Mouse (Mus musculus) heart, embryonic 12.5 days (tissue): Measurements from ENCODE around the gene Trp53i11. TPM values are rescaled to one million over a fixed set of nuclear protein-coding genes. Genes with fewer than 3 reads are reported as not detected.

Experiments
- ATAC-seq: fragments of 200-750 bp; cut with Nextera tagmentation; 2 replicates; pipeline ENCODE4 v1.8.0; 2017; ENCODE audit warnings: moderate TSS enrichment, moderate library complexity; ENCODE audit not compliant: insufficient number of reproducible peaks, low FRiP score
- H3K27ac ChIP-seq: fragments of 300-500 bp; sonication (generic); 2 replicates; pipeline ENCODE4 v1.5.1; 2016; ENCODE audit warnings: mild to moderate bottlenecking, moderate library complexity; ENCODE audit not compliant: poor library complexity, severe bottlenecking
- H3K27me3 ChIP-seq: fragments of 300-500 bp; sonication (generic); replicated peaks from 2 replicates; pipeline ENCODE4 v1.6.1; 2016; ENCODE audit warnings: mild to moderate bottlenecking, moderate library complexity
- H3K36me3 ChIP-seq: fragments of 300-500 bp; sonication (generic); 2 replicates; pipeline ENCODE4 v1.6.1; 2016; ENCODE audit warnings: mild to moderate bottlenecking, moderate library complexity
- H3K4me1 ChIP-seq: fragments of 300-500 bp; sonication (generic); replicated peaks from 2 replicates; pipeline ENCODE4 v1.6.1; 2016; ENCODE audit warnings: mild to moderate bottlenecking
- H3K4me2 ChIP-seq: fragments of 300-500 bp; sonication (generic); 2 replicates; pipeline ENCODE4 v1.6.1; 2016; ENCODE audit warnings: mild to moderate bottlenecking, moderate library complexity
- H3K4me3 ChIP-seq: fragments of 300-500 bp; sonication (generic); 2 replicates; pipeline ENCODE4 v1.5.1; 2016; ENCODE audit warnings: mild to moderate bottlenecking
- H3K9ac ChIP-seq: fragments of 300-500 bp; sonication (generic); 2 replicates; pipeline ENCODE4 v1.6.1; 2016; ENCODE audit warnings: mild to moderate bottlenecking, moderate library complexity
- H3K9me3 ChIP-seq: fragments of 300-500 bp; sonication (generic); replicated peaks from 2 replicates; pipeline ENCODE4 v1.6.1; 2016; ENCODE audit warnings: mild to moderate bottlenecking, moderate library complexity
- WGBS: fragments of 180-500 bp; shearing (Covaris S2); methylation state at CpG from one replicate; pipeline ENCODE4 v1.1.7; 2016; 5-methylcytosine and 5-hydroxymethylcytosine counted together
- polyA plus RNA-seq: library from polyadenylated mRNA; unstranded; fragments of >200 nt; fragmentation: Nextera tagmentation; extraction: Ambion mirVana; gene quantifications from 2 replicates; pipeline ENCODE4 v1.2.1, GENCODE M21; 2016

Trp53i11 gene
- 25.2 and 26.7 TPM in 2 replicates for polyA plus RNA-seq

GRCm38 (mm10) chr2:93187323-93187996, at the start of gene Trp53i11:
Gene Trp53i11, plus strand, starts transcription at chr2:93187548.
- H3K36me3 ChIP-seq = no peaks in the 10 kb centered on the region
- peak within 1 kb of the TSS; percentile 81 for H3K9ac ChIP-seq
- no peaks in the 10 kb centered on the region for H3K9me3 ChIP-seq
- H3K4me1 ChIP-seq = peaks cover 32% of the 10 kb centered on the region
- peak within 1 kb of the TSS; percentile 75 for H3K4me3 ChIP-seq
- 0% methylated on average over 64 of the region's 69 CpGs for WGBS
- H3K27me3 ChIP-seq = peaks cover 33% of the 10 kb centered on the region
- peak within 1 kb of the TSS; percentile 98 for H3K4me2 ChIP-seq
- ATAC-seq = peak; percentile 84
- H3K27ac ChIP-seq = peak within 1 kb of the TSS; percentile 49; the same call in 1 of the 2 replicates

- no peak overlapping the region for H3K4me2 ChIP-seq
- no peak overlapping the region for H3K27ac ChIP-seq
- no peaks in the 10 kb centered on the region for H3K27me3 ChIP-seq
- no peaks in the 10 kb centered on the region for H3K9me3 ChIP-seq
- H3K4me1 ChIP-seq = peaks cover 15% of the 10 kb centered on the region
- 81% methylated on average over 7 of the region's 7 CpGs for WGBS
- H3K36me3 ChIP-seq = no peaks in the 10 kb centered on the region
- H3K4me3 ChIP-seq = no peak overlapping the region
- ATAC-seq = no peak
- no peak overlapping the region for H3K9ac ChIP-seq
Measured at GRCm38 (mm10) chr2:93139476-93139875, 47.9 kb upstream of the Trp53i11 start.

GRCm38 (mm10) chr2:93141329-93141728, 46.0 kb upstream of the Trp53i11 start:
- Histone ChIP-seq H3K9me3 (no peaks in the 10 kb centered on the region), H3K9ac (no peak overlapping the region), H3K36me3 (no peaks in the 10 kb centered on the region), H3K4me2 (no peak overlapping the region), H3K27me3 (no peaks in the 10 kb centered on the region), H3K4me1 (peaks cover 6% of the 10 kb centered on the region), H3K27ac (no peak overlapping the region), H3K4me3 (no peak overlapping the region)
- no peak for ATAC-seq
- WGBS = 77% methylated on average over 3 of the region's 3 CpGs

- WGBS = 45% methylated on average over 7 of the region's 7 CpGs
- Histone ChIP-seq H3K4me2 (no peak overlapping the region), H3K9ac (0 out of 2 replicates have a peak overlapping the region, but pooled peaks have one; percentile 11), H3K27me3 (no peaks in the 10 kb centered on the region; the same call in 1 of the 2 replicates), H3K36me3 (no peaks in the 10 kb centered on the region), H3K9me3 (no peaks in the 10 kb centered on the region), H3K27ac (peak overlapping the region; percentile 66; the same call in 1 of the 2 replicates), H3K4me3 (no peak overlapping the region), H3K4me1 (peaks cover 6% of the 10 kb centered on the region)
- peak; percentile 79 for ATAC-seq
Measured at GRCm38 (mm10) chr2:93142616-93143015, 44.7 kb upstream of the Trp53i11 start.

- Histone ChIP-seq H3K4me2 (no peak overlapping the region), H3K36me3 (no peaks in the 10 kb centered on the region), H3K4me3 (no peak overlapping the region), H3K27ac (no peak overlapping the region), H3K9ac (no peak overlapping the region), H3K27me3 (no peaks in the 10 kb centered on the region; the same call in 1 of the 2 replicates), H3K9me3 (no peaks in the 10 kb centered on the region), H3K4me1 (peaks cover 6% of the 10 kb centered on the region)
- 89% methylated on average over 3 of the region's 3 CpGs for WGBS
- ATAC-seq = no peak
Measured at GRCm38 (mm10) chr2:93144126-93144525, 43.2 kb upstream of the Trp53i11 start.

GRCm38 (mm10) chr2:93150009-93150408, 37.3 kb upstream of the Trp53i11 start:
- H3K4me1 ChIP-seq = peaks cover 25% of the 10 kb centered on the region
- H3K9ac ChIP-seq = no peak overlapping the region
- ATAC-seq = no peak
- no peak overlapping the region for H3K4me3 ChIP-seq
- H3K27me3 ChIP-seq = no peaks in the 10 kb centered on the region; the same call in 1 of the 2 replicates
- no peak overlapping the region for H3K27ac ChIP-seq
- no peak overlapping the region for H3K4me2 ChIP-seq
- no peaks in the 10 kb centered on the region for H3K36me3 ChIP-seq
- 4% methylated on average over 2 of the region's 2 CpGs for WGBS
- H3K9me3 ChIP-seq = no peaks in the 10 kb centered on the region

GRCm38 (mm10) chr2:93150673-93151450, 36.5 kb upstream of the Trp53i11 start:
- H3K27ac ChIP-seq = no peak overlapping the region
- ATAC-seq = 0 out of 2 replicates have a peak, but pooled peaks have one; percentile 33
- no peak overlapping the region for H3K9ac ChIP-seq
- H3K4me3 ChIP-seq = no peak overlapping the region
- no peaks in the 10 kb centered on the region; the same call in 1 of the 2 replicates for H3K27me3 ChIP-seq
- H3K36me3 ChIP-seq = no peaks in the 10 kb centered on the region
- WGBS = 50% methylated on average over 9 of the region's 9 CpGs
- H3K4me2 ChIP-seq = no peak overlapping the region
- peaks cover 25% of the 10 kb centered on the region for H3K4me1 ChIP-seq
- no peaks in the 10 kb centered on the region for H3K9me3 ChIP-seq

DNA sequence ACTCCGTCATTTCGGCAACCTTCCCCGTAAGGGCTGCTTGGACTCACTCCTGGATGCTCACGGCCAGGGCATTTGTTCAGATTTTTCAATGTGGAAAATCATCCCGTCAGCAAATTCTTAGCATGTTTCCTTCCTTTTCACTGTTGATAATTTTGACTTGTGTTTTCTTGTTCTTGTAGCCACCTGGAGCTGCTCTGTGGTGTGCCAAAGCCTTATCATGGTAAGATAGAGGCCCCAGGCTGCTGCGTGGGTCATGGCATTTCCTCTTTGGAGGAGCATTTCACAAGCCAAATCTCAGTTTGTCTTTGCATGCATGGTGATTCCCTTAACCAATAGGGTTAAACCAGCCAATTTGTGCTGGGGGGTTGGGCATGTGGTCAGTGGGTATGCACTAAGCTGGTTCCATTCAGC, 35.2 kb upstream of the Trp53i11 start:
- no peak overlapping the region for H3K27ac ChIP-seq
- peaks cover 4% of the 10 kb centered on the region; the same call in 1 of the 2 replicates for H3K27me3 ChIP-seq
- no peak for ATAC-seq
- no peak overlapping the region for H3K4me2 ChIP-seq
- no peak overlapping the region for H3K4me3 ChIP-seq
- peaks cover 25% of the 10 kb centered on the region for H3K4me1 ChIP-seq
- no peak overlapping the region for H3K9ac ChIP-seq
- 46% methylated on average over 6 of the region's 6 CpGs for WGBS
- H3K9me3 ChIP-seq = no peaks in the 10 kb centered on the region
- no peaks in the 10 kb centered on the region for H3K36me3 ChIP-seq

DNA sequence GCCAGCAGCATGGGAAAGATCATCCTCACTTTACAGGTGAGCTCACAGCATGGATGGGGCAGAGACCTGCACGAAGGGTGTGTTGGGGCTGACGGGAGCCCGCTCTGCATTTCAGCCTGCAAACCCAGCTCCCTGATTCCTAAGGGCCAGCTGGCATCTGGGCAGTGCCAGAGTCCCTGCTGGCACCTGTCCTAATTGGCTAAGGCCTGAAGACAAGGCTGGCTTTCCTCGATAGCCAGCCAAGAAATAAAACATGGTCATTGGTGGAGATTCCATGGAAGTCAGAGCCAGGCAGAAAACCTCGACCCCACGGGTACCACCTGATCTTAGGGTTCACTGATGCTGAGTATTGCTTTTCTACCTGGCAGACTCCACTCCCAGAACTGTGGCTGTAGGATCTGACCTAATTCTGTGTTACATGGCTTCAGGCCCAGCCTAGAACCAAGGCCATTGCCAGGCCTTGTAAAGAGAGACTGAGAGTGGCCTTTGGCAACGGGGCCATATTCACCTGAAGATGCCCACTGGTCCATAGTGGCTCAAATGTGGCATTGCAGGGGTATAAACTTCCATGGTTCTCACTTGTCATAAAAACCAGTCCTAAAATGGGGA, 34.4 kb upstream of the Trp53i11 start:
- no peak for ATAC-seq

GRCm38 (mm10) chr2:93153833-93154232, 33.5 kb upstream of the Trp53i11 start:
- no peak for ATAC-seq
- no peaks in the 10 kb centered on the region for H3K9me3 ChIP-seq
- no peak overlapping the region for H3K4me2 ChIP-seq
- no peaks in the 10 kb centered on the region for H3K36me3 ChIP-seq
- no peak overlapping the region for H3K9ac ChIP-seq
- no peak overlapping the region for H3K27ac ChIP-seq
- WGBS = 90% methylated on average over 1 of the region's 1 CpGs
- peaks cover 4% of the 10 kb centered on the region; the same call in 1 of the 2 replicates for H3K27me3 ChIP-seq
- H3K4me3 ChIP-seq = no peak overlapping the region
- peaks cover 25% of the 10 kb centered on the region for H3K4me1 ChIP-seq

More for the DNA sequence above, 34.4 kb upstream of the Trp53i11 start:
- 82% methylated on average over 7 of the region's 7 CpGs for WGBS
- peaks cover 4% of the 10 kb centered on the region; the same call in 1 of the 2 replicates for H3K27me3 ChIP-seq
- no peaks in the 10 kb centered on the region for H3K36me3 ChIP-seq
- H3K9me3 ChIP-seq = no peaks in the 10 kb centered on the region
- H3K4me1 ChIP-seq = peaks cover 25% of the 10 kb centered on the region
- H3K27ac ChIP-seq = no peak overlapping the region
- H3K9ac ChIP-seq = no peak overlapping the region
- H3K4me3 ChIP-seq = no peak overlapping the region
- H3K4me2 ChIP-seq = no peak overlapping the region
